Mouse (Mus musculus): Measurements from ENCODE around the gene Alg2. TPM values are rescaled to one million over a fixed set of nuclear protein-coding genes. Genes with fewer than 3 reads are reported as not detected.

Alg2 gene
- polyA plus RNA-seq, 1 experiment from 2014 or later, result 93.2 TPM

- peaks cover 20% of the 10 kb centered on the region for H3K27me3 ChIP-seq (ENCODE audit: low read depth, poor library complexity, severe bottlenecking)
- H3K27ac ChIP-seq (replicated peaks), result no peak overlapping the region
- peaks cover 27% of the 10 kb centered on the region for H3K4me1 ChIP-seq
- no peaks in the 10 kb centered on the region for H3K9me3 ChIP-seq (replicated peaks)
- WGBS, result 81% methylated on average over 6 of the region's 6 CpGs
- H3K36me3 ChIP-seq, result no peaks in the 10 kb centered on the region
- no peak overlapping the region for H3K4me3 ChIP-seq
- DNase-seq (ENCODE audit: low spot score), result peak; percentile 9
These were observed 35.2 kb downstream of the Alg2 start for GRCm38 (mm10) chr4:47438956-47439355.

DNA sequence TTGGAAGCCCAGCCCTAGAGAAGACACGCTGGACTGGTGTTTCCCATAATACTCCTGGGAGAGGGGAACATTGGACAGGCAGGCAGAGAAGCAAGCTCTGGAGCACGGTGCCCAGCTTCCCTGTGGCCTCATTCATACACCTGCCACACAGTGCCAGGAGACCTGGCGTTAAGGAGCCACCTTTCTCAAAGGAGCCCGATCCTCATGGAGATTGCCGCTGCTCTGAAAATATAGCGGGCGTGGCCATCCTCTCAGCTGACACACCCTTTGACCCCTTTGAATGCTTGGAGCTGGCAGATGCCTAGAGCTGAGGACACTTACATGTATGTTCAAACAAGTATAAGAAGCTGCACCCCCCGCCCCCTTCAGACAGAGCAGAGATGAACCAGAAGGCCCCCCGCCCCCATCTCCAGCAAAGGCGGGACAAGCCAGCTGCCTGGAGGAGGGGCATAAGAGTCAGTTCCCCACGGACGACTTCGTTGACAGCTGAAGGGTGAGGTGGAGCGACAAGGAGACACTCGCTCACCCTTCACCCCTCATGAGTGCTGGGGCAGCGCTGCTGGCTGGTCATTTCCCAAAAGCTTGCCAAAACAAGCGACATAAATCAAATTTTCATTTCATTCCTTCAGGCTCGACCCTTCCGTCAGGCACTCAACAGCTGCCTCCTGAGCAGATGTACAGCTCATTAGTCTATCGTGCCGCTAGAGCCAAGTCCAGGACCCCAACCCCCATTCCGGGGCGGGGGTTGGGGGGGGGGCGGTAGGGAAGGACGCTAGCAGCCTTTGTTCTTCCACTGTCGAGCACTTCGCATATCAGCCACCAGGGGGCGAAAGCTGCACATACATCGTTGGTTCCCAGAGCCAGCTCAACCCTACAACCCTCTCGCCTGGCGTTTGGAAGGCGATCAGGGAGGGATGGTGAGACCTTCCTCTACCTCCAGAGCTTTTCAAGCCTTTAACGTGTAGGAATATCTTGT is 36.5 kb downstream of the Alg2 start:
- H3K4me1 ChIP-seq, result peaks cover 31% of the 10 kb centered on the region
- peak overlapping the region; percentile 68 for H3K4me3 ChIP-seq
- peak; percentile 90 for DNase-seq (ENCODE audit: low spot score)
- WGBS, result under 1% methylated on average over 33 of the region's 33 CpGs
- H3K27ac ChIP-seq (replicated peaks), result peak overlapping the region; percentile 92
- H3K27me3 ChIP-seq (ENCODE audit: low read depth, poor library complexity, severe bottlenecking), result peaks cover 20% of the 10 kb centered on the region
- H3K9me3 ChIP-seq (replicated peaks), result no peaks in the 10 kb centered on the region
- no peaks in the 10 kb centered on the region for H3K36me3 ChIP-seq

- Histone ChIP-seq H3K9me3 (replicated peaks) (no peaks in the 10 kb centered on the region), H3K27ac (replicated peaks) (no peak overlapping the region), H3K36me3 (no peaks in the 10 kb centered on the region), H3K27me3 (ENCODE audit: low read depth, poor library complexity, severe bottlenecking) (peaks cover 20% of the 10 kb centered on the region), H3K4me1 (peaks cover 31% of the 10 kb centered on the region), H3K4me3 (no peak overlapping the region)
- 84% methylated on average over 28 of the region's 28 CpGs for WGBS
- peak; percentile 11 for DNase-seq (ENCODE audit: low spot score)
These were observed 38.4 kb downstream of the Alg2 start for GRCm38 (mm10) chr4:47435566-47436360.

GRCm38 (mm10) chr4:47435131-47435530 is 39.0 kb downstream of the Alg2 start:
- WGBS, result 79% methylated on average over 12 of the region's 12 CpGs
- H3K9me3 ChIP-seq (replicated peaks), result no peaks in the 10 kb centered on the region
- H3K4me1 ChIP-seq, result peaks cover 31% of the 10 kb centered on the region
- no peak overlapping the region for H3K4me3 ChIP-seq
- peaks cover 20% of the 10 kb centered on the region for H3K27me3 ChIP-seq (ENCODE audit: low read depth, poor library complexity, severe bottlenecking)
- H3K36me3 ChIP-seq, result no peaks in the 10 kb centered on the region
- H3K27ac ChIP-seq (replicated peaks), result 0 out of 2 replicates have a peak overlapping the region, but pooled peaks have one; percentile 6
- DNase-seq (ENCODE audit: low spot score), result no peak

DNA sequence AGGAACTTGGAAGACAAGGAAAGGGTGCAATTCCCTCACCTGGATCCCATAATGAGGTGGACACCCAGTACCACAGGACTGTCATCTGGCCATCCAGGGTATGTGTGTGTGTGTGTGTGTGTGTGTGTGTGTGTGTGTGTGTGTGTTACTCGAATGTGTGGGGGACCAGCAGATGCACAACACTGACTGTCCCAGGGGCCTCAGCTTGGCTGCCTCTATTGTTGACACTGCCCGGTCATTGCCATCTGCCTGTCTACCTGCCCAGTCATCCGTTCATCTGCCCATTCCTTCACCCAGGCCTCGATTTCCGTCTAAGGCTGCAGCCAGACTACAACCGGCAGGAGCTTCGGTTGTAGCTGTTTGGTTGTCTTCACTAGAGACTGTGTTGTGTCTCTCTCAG is 41.4 kb downstream of the Alg2 start:
- Histone ChIP-seq H3K27ac (replicated peaks) (no peak overlapping the region), H3K36me3 (no peaks in the 10 kb centered on the region), H3K9me3 (replicated peaks) (no peaks in the 10 kb centered on the region), H3K4me1 (peaks cover 28% of the 10 kb centered on the region), H3K4me3 (no peak overlapping the region), H3K27me3 (ENCODE audit: low read depth, poor library complexity, severe bottlenecking) (peaks cover 17% of the 10 kb centered on the region)
- 90% methylated on average over 7 of the region's 7 CpGs for WGBS
- no peak for DNase-seq (ENCODE audit: low spot score)

- 88% methylated on average over 5 of the region's 5 CpGs for WGBS
- no peak overlapping the region for H3K27ac ChIP-seq (replicated peaks)
- H3K4me1 ChIP-seq, result peaks cover 17% of the 10 kb centered on the region
- no peaks in the 10 kb centered on the region for H3K9me3 ChIP-seq (replicated peaks)
- no peak for DNase-seq (ENCODE audit: low spot score)
- peaks cover 4% of the 10 kb centered on the region for H3K27me3 ChIP-seq (ENCODE audit: low read depth, poor library complexity, severe bottlenecking)
- H3K36me3 ChIP-seq, result no peaks in the 10 kb centered on the region
- no peak overlapping the region for H3K4me3 ChIP-seq
These were observed 43.1 kb downstream of the Alg2 start for GRCm38 (mm10) chr4:47431081-47431480.

DNA sequence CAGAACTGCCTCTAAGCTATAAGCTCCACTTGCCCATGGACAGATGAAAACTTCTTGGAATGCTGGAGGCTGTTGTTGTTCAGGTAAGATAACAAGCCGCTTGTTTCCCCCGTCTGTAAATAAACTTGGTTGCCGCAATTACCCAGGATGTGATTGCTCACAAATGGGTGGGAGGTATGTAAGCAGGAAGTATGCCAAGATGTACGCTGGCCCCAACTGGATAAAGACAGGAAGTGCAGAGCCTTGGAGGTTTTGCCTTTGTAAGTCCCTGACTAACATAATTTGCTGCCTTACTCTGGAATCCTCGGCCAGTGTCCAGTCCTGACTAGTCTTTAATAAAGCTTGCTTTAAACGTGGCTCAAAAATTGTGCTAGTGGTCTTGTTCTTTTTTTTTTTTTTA is 43.6 kb downstream of the Alg2 start:
- no peak overlapping the region for H3K4me3 ChIP-seq
- WGBS, result 84% methylated on average over 6 of the region's 6 CpGs
- no peaks in the 10 kb centered on the region for H3K27me3 ChIP-seq (ENCODE audit: low read depth, poor library complexity, severe bottlenecking)
- H3K36me3 ChIP-seq, result no peaks in the 10 kb centered on the region
- no peak overlapping the region for H3K27ac ChIP-seq (replicated peaks)
- DNase-seq (ENCODE audit: low spot score), result no peak
- H3K4me1 ChIP-seq, result peaks cover 15% of the 10 kb centered on the region
- no peaks in the 10 kb centered on the region for H3K9me3 ChIP-seq (replicated peaks)

DNA sequence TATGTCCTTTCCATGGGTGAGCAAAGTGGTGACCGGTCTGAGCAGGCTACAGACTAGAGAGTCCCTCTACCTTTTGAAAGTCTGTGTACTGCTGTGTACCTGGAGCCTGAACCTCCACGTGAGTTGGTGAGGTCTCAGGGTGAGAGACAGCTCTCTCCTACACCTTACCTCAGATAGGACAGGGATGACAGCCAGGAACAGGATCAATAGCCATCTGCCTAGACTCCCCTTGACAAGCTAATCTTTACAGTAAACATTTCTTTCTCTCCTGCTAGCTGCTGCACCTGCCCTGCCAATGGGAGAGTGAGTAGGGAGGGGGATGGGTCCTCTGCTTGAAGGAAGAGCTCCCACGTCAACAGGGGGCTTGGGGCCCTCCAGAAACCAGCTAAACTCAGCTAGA is 46.5 kb downstream of the Alg2 start:
- H3K9me3 ChIP-seq (replicated peaks), result no peaks in the 10 kb centered on the region
- WGBS, result 67% methylated on average over 3 of the region's 3 CpGs
- H3K27me3 ChIP-seq (ENCODE audit: low read depth, poor library complexity, severe bottlenecking), result peaks cover 2% of the 10 kb centered on the region; the same call in 1 of the 2 replicates

GRCm38 (mm10) chr4:47425247-47425830 is 48.8 kb downstream of the Alg2 start:
- Histone ChIP-seq H3K9me3 (replicated peaks) (no peaks in the 10 kb centered on the region), H3K27me3 (ENCODE audit: low read depth, poor library complexity, severe bottlenecking) (peaks cover 6% of the 10 kb centered on the region; the same call in 1 of the 2 replicates), H3K4me1 (peaks cover 24% of the 10 kb centered on the region), H3K36me3 (no peaks in the 10 kb centered on the region), H3K4me3 (no peak overlapping the region), H3K27ac (replicated peaks) (no peak overlapping the region)
- 94% methylated on average over 16 of the region's 16 CpGs for WGBS
- DNase-seq (ENCODE audit: low spot score), result no peak

More for the DNA sequence above, 46.5 kb downstream of the Alg2 start:
- Histone ChIP-seq H3K36me3 (no peaks in the 10 kb centered on the region), H3K27ac (replicated peaks) (no peak overlapping the region), H3K4me3 (no peak overlapping the region), H3K4me1 (peaks cover 9% of the 10 kb centered on the region)
- no peak for DNase-seq (ENCODE audit: low spot score)

DNA sequence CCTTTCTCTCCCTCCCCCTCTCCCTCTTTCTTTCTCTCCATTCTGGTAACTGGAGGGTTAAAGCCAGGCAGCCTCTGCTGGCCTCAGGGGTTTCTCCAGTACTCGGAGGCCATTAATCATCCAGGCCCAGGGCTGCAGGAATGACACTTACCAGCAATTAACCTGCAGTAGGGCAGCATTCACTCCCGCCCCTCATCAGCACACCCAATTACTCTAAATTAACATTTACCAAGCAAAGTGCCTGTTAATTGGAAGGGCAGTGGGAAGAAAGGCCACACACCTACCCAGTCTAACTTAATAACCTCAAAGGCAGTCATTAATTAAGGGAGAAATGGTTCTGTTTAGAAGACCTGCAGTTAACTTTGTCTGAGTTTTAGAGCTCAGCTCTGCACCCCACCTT is 49.8 kb downstream of the Alg2 start:
- DNase-seq (ENCODE audit: low spot score), result no peak
- Histone ChIP-seq H3K27ac (replicated peaks) (no peak overlapping the region), H3K36me3 (no peaks in the 10 kb centered on the region), H3K4me1 (peaks cover 31% of the 10 kb centered on the region), H3K4me3 (no peak overlapping the region), H3K27me3 (ENCODE audit: low read depth, poor library complexity, severe bottlenecking) (peaks cover 6% of the 10 kb centered on the region; the same call in 1 of the 2 replicates), H3K9me3 (replicated peaks) (no peaks in the 10 kb centered on the region)
- WGBS, result 26% methylated on average over 2 of the region's 2 CpGs

DNA sequence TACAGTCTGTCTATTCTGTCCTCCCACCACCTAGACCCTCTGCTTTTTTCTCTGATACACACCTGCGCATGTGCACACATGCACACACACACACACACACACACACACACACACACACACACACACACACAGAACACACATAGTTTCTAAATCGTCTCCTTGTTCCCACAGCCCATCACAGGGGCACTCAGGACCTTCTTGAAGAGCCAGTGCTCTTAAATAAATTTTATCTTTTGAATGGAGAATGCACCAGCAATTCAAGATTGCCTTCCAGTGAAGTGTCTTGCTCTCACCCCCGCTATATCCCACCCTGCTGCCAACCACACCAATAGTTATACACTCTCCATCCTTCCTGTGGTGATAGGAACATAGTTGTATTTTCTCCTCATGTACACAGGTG is 51.2 kb downstream of the Alg2 start:
- Histone ChIP-seq H3K27ac (replicated peaks) (no peak overlapping the region), H3K4me3 (no peak overlapping the region), H3K9me3 (replicated peaks) (no peaks in the 10 kb centered on the region), H3K27me3 (ENCODE audit: low read depth, poor library complexity, severe bottlenecking) (peaks cover 6% of the 10 kb centered on the region; the same call in 1 of the 2 replicates), H3K36me3 (no peaks in the 10 kb centered on the region), H3K4me1 (peaks cover 31% of the 10 kb centered on the region)
- 88% methylated on average over 3 of the region's 3 CpGs for WGBS
- no peak for DNase-seq (ENCODE audit: low spot score)

DNA sequence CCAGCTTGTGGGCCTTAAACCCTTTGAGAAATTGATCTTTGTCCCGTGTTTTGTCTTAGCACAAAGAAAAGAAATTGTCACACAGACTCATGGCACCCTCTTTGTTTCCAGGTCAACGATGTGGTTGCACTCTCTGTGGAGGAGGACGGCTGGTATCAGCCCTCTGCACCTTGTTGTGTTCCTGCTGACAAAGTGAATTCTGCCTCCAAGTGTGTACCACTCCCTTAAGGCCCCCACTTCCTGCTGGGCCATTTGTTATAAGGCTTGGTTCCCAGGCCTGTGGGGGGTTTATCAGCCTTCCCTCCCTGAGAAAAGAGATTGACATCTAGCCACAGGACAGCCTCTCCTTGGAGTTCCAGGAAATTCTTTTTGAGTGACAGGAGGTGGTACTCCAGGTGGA is 51.9 kb downstream of the Alg2 start:
- Histone ChIP-seq H3K9me3 (replicated peaks) (no peaks in the 10 kb centered on the region), H3K4me3 (no peak overlapping the region), H3K36me3 (no peaks in the 10 kb centered on the region), H3K27ac (replicated peaks) (no peak overlapping the region), H3K4me1 (peaks cover 29% of the 10 kb centered on the region), H3K27me3 (ENCODE audit: low read depth, poor library complexity, severe bottlenecking) (peaks cover 6% of the 10 kb centered on the region; the same call in 1 of the 2 replicates)
- 24% methylated on average over 3 of the region's 3 CpGs for WGBS
- no peak for DNase-seq (ENCODE audit: low spot score)
